Mouse (Mus musculus): ENCODE measurements around the gene Grik4. TPM values are rescaled to one million over a fixed set of nuclear protein-coding genes. Genes with fewer than 3 reads are reported as not detected.

Gene Grik4
- polyA plus RNA-seq, 1 experiment from 2014 or later, result 0.78 TPM

Small RNA genes within 50 kb of the gene (microRNA-seq; reads per million reads assigned to microRNA genes)
- not detected for gene Gm27509 (ENCODE audit: borderline number of aligned reads)

Other genes with a start within 250 kb of the Grik4 start
- 14.0 and 15.5 TPM in 2 replicates for gene Arhgef12, start 162.7 kb upstream of the Grik4 start, polyA plus RNA-seq (2014; fragmentation: Nextera tagmentation; extraction: Ambion mirVana)
- gene Tmem136, start 172.1 kb upstream of the Grik4 start, polyA plus RNA-seq (2014; fragmentation: Nextera tagmentation; extraction: Ambion mirVana), result 5.7 and 7.8 TPM in 2 replicates